Mouse (Mus musculus): ENCODE measurements around the gene Gstp3. TPM values are rescaled to one million over a fixed set of nuclear protein-coding genes. Genes with fewer than 3 reads are reported as not detected.

Gene Gstp3
- not detected for total RNA-seq (2021)
- long read RNA-seq, experiment 1: 0 reads
- long read RNA-seq, experiment 2: 0 reads

DNA sequence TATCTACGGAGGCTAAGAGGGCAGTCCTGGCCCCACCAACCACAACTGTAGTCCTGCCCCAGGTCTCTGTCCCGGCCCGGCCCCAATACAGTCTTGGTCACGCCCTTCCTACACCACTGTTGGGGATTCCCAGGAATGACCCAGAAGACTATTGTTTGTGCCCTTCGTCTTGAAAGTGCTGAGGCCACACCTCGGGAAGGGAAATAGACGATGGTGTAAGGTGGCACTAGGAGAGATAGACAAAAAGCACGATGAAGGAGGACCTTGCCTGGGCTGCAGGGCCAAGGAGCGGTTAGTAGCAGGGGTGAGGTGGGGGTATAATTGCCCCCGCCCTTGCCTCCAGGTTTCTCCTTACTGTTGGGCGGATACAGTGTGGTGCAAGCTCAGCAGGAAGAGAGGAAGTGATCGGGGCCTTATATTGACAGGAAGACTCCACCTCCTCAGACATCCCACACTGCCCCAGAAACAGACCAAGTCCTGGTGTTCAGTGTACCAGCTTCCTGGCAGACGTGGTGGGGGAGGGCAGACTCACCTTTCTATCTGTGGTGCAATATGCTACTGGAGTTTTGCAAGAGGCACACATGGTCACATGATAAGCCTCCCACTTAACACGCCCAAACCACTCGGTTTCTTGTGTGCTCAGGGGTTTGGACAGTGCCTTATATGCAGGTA is at the start of gene Gstp3:
Gene Gstp3, minus strand, starts transcription at position 501 of the 672 bp plus-strand sequence.
- Histone ChIP-seq H3K27ac (no peak within 1 kb of the TSS), H3K4me3 (no peak within 1 kb of the TSS)
- no peak for TF ChIP-seq CTCF (IDR thresholded peaks at IDR 0.05)
- intact Hi-C loops (cut with DNase I): no loop called here
- DNase-seq: no peak

DNA sequence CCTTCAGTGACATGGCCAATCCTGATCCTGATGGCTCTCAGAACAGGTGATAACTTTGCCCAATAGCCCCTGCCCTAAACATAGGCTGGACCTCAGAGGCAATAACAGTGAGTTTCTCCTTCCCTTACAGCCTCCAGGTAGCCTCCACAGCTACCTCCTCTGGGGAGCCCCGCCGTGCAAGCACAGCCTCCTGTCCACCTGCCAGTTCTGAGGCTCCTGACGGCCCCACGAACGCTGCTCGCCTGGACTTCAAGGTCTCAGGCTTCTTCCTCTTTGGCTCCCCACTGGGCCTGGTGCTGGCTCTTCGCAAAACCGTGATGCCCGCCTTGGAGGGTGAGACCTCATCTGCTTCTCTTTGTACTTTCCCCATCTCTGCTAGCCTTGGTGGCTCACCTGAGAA is 49.2 kb upstream of the Gstp3 start:
- DNase-seq: no peak
- intact Hi-C loops (cut with DNase I): no loop called here
- no peak overlapping the region for H3K4me3 ChIP-seq
- no peak overlapping the region for H3K27ac ChIP-seq
- no peak for TF ChIP-seq CTCF (IDR thresholded peaks at IDR 0.05)

DNA sequence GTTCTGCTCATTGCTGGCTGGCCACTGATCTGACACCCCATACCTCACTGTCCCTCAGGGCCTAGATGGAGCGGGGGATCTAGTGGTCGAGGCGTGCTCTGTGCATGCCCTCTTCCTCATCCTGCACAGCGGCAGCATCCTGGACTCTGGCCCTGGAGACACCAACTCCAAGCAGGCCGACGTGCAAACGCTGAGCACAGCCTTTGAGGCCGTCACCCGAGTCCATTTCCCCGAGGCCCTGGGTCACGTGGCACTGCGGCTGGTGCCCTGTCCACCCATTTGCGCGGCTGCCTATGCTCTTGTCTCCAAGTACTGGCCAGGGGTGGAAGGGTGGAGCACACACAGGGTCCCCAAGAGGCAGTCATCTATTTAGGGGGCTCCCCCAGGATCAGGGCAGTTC is 47.3 kb upstream of the Gstp3 start:
- TF ChIP-seq CTCF (IDR thresholded peaks at IDR 0.05): no peak
- intact Hi-C loops (cut with DNase I): no loop called here
- Histone ChIP-seq H3K4me3 (no peak overlapping the region), H3K27ac (no peak overlapping the region)
- DNase-seq: no peak

DNA sequence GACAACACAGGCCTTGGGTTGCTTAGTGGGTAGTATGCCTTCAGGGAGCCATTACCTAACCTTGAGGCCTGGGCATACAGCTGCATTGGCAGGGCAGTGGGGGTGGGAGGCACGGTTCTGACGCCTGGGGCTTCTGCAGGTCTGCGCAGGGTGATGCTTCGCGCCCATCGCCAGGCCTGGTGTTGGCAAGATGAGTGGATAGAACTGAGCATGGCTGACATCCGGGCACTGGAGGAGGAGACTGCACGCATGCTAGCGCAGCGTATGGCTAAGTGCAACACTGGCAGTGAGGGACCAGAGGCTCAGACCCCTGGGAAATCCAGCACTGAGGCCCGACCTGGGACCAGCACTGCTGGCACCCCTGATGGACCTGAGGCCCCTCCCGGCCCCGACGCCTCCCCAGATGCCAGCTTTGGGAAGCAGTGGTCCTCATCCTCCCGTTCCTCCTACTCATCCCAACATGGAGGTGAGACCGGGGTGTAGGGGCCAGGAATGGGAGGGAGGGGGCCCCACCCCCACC is 45.4 kb upstream of the Gstp3 start:
- intact Hi-C loops (cut with DNase I): no loop called here
- no peak for TF ChIP-seq CTCF (IDR thresholded peaks at IDR 0.05)
- DNase-seq: no peak
- Histone ChIP-seq H3K27ac (no peak overlapping the region), H3K4me3 (no peak overlapping the region)

DNA sequence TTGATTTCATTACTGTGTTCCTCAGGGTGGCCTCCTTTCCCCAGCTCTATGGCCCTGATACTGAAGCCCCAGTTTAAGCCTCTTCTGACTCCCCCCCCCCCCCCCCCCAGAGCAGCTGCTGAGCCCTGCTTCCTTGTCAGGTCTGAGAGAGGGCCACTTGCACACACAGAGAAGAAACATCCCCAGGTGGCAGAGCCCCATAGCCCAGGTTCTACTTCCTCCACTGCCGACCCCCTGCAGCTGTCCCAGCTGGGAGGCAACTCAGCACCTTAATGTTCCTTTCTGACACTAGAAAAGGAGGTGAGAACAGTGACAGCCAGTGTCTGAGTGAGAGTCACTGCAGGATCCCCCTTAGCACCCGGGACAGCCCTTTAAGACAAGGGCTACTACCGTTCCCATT is 44.4 kb upstream of the Gstp3 start:
- no peak for TF ChIP-seq CTCF (IDR thresholded peaks at IDR 0.05)
- intact Hi-C loops (cut with DNase I): no loop called here
- Histone ChIP-seq H3K27ac (no peak overlapping the region), H3K4me3 (no peak overlapping the region)
- DNase-seq: no peak

DNA sequence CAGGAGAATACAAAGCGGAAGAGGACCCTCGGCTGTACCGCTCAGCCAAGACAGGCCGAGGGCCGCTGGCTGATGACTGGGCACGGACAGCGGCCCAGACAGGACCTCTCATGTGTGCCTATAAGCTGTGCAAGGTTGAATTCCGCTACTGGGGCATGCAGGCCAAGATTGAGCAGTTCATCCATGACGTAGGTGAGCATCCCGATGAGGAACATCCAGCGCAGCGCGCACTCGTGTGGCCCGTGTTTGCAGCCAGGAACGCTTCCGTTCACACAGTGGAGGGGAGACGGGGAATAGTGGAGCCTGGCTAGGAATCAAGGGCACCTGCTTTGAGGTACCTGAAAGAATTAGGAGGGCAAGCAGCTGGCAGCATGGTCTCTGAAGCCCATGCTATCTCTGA is 43.9 kb upstream of the Gstp3 start:
- no peak for DNase-seq
- H3K4me3 ChIP-seq: no peak overlapping the region
- no peak overlapping the region for H3K27ac ChIP-seq
- intact Hi-C loops (cut with DNase I): no loop called here
- no peak for TF ChIP-seq CTCF (IDR thresholded peaks at IDR 0.05)

DNA sequence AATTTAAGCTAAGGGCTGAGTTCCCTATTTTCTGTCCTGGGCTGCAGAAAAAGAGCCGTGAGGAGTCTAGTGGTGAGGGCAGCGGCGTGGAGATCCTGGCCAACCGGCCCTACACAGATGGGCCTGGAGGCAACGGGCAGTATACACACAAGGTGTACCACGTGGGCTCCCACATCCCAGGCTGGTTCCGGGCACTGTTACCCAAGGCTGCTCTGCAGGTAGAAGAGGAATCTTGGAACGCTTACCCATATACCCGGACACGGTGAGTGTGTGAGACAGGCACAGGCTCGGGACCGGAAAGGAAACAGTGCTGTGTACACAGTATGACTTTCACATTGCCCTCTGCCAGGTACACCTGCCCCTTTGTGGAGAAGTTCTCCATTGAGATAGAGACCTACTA is 43.3 kb upstream of the Gstp3 start:
- intact Hi-C loops (cut with DNase I): no loop called here
- Histone ChIP-seq H3K27ac (no peak overlapping the region), H3K4me3 (no peak overlapping the region)
- DNase-seq: no peak
- TF ChIP-seq CTCF (IDR thresholded peaks at IDR 0.05): no peak

DNA sequence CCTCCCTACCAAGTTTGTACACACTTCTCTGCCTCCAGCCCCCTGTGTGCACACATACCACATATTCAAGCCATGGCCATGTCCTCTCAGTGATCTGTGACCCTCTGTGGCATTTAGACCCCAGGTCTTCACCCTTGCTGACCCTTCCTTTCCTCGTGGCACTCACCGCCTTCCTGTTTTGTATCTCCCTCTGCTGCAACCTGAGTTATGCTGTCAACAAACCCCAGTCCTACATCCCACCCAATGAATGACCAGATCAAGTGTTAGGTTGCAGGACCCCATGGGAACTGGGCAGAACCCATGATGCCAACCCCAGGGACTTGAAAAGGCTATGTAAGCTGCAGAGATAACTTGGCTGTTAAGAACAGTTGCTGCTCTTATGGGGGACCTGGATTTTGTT is 42.7 kb upstream of the Gstp3 start:
- no peak for TF ChIP-seq CTCF (IDR thresholded peaks at IDR 0.05)
- no peak overlapping the region for H3K4me3 ChIP-seq
- no peak for DNase-seq
- no peak overlapping the region for H3K27ac ChIP-seq
- intact Hi-C loops (cut with DNase I): no loop called here

DNA sequence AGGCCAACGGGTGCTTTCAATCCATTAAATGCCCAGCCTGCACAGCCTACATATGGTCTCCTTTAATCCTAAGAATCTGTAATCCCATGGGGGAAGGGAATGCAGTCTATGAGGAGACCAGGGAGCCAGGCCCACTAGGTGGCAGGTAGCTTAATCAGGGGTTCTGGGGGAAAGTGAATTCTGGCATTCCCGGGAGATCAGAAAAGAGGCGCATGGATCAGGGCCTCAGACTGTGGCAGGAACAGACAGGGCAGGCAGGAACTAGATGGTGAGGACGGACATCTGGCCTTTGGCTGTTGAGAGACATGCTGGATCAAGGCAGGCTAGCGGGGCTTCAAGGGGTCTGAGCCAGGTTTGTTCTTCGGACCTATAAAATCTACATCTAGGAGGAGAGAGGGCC is 42.1 kb upstream of the Gstp3 start:
- intact Hi-C loops (cut with DNase I): no loop called here
- DNase-seq: peak; percentile 6
- Histone ChIP-seq H3K4me3 (no peak overlapping the region), H3K27ac (no peak overlapping the region)
- no peak for TF ChIP-seq CTCF (IDR thresholded peaks at IDR 0.05)

DNA sequence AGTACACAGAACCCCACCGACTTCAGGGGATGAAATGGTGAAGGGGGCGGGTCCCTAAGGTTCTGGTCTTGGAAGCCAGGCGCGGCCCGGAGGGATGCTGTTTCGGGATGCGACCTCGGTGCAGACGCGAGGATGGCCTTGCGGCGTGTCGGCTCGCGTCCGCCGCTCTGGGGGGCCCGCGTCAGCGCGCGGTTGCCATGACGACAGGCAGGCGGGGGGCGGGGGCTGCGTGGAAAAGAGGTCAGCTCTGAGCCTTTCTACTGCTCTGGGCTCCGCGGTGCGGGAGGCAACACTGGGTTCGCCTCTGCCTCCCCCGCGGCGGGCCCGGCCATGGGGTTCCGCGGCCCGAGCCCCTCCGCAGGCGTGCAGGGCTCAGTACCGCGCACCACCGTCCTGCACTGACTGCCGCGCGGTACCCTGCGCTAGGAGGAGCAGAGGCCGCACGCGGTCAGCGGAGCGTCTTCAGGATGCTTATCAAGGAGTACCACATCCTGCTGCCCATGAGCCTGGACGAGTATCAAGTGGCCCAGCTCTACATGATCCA is 41.4 kb upstream of the Gstp3 start:
- intact Hi-C loops (cut with DNase I): no loop called here
- Histone ChIP-seq H3K4me3 (peak overlapping the region; percentile 79), H3K27ac (peak overlapping the region; percentile 82; the same call in 1 of the 2 replicates)
- DNase-seq: no peak
- TF ChIP-seq CTCF (IDR thresholded peaks at IDR 0.05): no peak

DNA sequence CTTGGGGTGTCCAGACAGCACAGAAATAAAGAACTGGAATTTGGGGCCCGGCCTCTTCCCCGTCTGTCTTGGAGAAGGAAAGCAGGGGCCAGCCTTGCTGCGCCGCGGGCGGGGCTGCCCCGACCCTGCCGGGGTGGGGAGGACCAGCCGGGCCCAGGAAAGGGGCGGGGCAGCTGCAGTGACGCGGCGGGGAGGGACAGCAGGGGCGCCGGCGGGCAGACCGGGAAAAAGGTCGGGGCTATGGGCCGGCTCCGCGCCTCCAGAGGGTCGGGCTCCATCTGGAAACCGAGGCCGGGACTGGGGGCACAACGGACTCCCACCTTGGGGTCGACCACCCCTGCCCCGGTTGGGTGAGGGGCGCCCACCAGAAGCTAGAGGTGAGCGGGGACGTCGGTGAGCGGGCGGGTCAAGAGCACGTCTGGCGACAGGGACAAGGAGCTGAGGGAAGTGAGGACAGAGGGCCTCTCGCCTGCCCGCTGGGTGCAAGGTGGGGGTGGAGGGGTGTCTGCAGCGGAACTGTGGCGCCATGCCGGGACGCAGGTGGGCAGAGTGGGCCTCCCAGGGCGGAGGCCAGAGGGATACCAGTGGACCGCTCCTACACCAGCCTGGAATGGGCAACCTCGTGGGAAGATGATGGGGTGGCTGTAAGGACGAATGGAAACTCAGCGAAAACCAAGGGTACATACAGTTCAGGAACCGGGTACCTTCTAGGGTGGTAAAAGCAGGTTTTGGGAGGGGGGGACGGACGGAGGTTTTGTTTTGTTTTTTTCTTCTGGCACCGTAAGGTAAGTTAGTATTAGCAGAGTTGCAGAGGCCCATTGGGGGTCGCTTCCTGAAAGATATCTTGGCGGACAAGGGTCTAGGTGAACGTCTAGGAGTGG is 40.7 kb upstream of the Gstp3 start, which contains the start of gene Pitpnm1:
Gene Pitpnm1, plus strand, starts transcription at position 162 of the 881 bp plus-strand sequence.
- DNase-seq: peak; percentile 89
- H3K4me3 ChIP-seq: peak within 1 kb of the TSS; percentile 79
- TF ChIP-seq CTCF (IDR thresholded peaks at IDR 0.05): no peak
- intact Hi-C loops (cut with DNase I): loop anchor here (2.0 to 5.0 kb wide), 3 partner anchors 21 to 129 kb away; no protein-coding TSS in a partner anchor
- peak within 1 kb of the TSS; percentile 82 for H3K27ac ChIP-seq

DNA sequence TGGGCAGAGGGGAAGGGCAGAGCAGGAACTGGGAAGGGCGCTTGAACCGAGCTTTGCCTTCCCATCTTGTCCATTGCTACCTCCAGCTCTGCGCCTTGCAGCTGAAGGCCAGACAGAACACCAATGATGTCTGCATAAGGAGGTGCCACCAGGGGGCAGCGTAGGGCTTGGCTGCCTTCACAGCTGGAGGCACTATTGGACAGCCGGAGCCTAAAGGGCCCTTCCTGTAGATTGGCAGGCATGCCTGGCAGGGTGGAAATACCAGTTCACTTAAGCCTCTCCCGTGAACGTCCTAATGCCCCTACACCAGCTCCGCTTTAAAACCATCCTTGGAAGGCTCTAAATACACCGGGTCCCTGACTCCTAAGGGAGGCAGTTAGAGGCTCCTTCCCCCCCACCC is 39.7 kb upstream of the Gstp3 start:
- intact Hi-C loops (cut with DNase I): loop anchor here (2.0 to 5.0 kb wide), 3 partner anchors 22 to 130 kb away; no protein-coding TSS in a partner anchor
- DNase-seq: peak; percentile 95
- no peak; the same call in none of the 2 replicates for TF ChIP-seq CTCF (IDR thresholded peaks at IDR 0.05)
- Histone ChIP-seq H3K4me3 (peak overlapping the region; percentile 79), H3K27ac (peak overlapping the region; percentile 82)

All from gastrocnemius, adult 2 months (tissue).